ENCODE assay signal across 8 mouse cellular contexts in the genomic region with DNA sequence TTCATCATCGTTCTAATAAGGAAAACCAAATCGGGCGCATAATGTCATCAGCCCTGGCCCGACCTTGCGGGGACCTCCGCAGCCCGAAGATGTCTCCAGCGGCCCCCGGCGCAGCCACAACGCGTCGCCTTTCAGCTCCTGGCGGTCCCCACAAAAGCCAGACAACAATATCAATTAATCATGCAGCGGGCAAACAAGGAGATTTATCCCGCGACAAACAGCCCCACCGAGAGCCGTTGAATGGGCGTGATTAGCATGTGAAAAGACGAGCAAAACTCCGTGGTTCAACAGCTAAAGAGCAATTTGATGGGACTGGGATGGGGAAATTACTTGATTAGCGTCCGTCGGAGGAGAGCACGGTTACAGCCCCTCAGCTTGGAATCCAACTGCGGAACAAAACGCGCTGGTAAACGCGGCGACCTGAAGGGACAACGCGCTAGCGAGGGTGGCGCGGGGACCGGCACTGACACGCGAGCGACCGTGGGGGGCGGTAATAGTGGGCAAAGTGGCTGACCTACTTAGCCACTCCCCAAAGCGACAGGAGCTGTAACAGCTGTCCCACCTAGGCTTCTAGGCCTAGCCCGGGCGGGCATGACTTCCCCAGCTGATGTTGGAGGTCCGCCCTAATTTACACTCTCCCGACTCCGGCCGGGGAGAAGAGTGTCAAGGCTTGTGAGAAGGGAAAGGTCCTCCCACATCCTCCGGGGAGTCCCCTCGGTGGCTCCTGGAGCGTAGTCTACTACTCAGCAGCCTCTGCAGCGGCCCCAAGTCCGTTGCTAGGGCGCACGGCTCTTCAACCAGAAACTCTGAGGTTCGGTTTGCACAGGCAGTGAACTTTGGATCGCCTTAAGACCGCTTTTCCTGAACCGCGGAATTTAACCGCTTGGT. TPM values are rescaled to one million over a fixed set of nuclear protein-coding genes. Genes with fewer than 3 reads are reported as not detected.
DNase-seq lines count a peak whose midpoint lies in the region; ATAC-seq lines count a peak whose summit lies in the region.

No protein-coding gene starts in this region.

- WGBS in heart, embryonic 15.5 days = under 1% methylated on average over 63 of the region's 63 CpGs
- under 1% methylated on average over 63 of the region's 63 CpGs for WGBS in kidney, embryonic 16.5 days
- WGBS in midbrain, embryonic 12.5 days = under 1% methylated on average over 63 of the region's 63 CpGs

- intact Hi-C loops in left cerebral cortex, postnatal 14 days (cut with DNase I) = loop anchor here (5.0 to 10.0 kb wide), 6 partner anchors 112 to 1203 kb away; partner anchors contain the start of genes Nkx2-4 and Pax1

- DNase-seq in layer of hippocampus, postnatal 10 days (ENCODE audit: low spot score in 2 of 2) = peak; percentile 41 to 58
- DNase-seq in layer of hippocampus, adult 8-10 months (ENCODE audit: low spot score in 2 of 2) = no peak
- no peak for DNase-seq in frontal cortex, adult 2 months (ENCODE audit: extremely low spot score in 1 of 2, low spot score in 1 of 2)
- DNase-seq in left cerebral cortex, postnatal 14 days (ENCODE audit: low spot score in 2 of 2) = no peak

- peak; percentile 50; the same call in 1 of the 2 replicates for ATAC-seq in heart, embryonic 15.5 days (replicated peaks; ENCODE audit: insufficient number of reproducible peaks, insufficient read depth, low FRiP score, low read depth)
- peak; percentile 64 for ATAC-seq in kidney, embryonic 16.5 days (ENCODE audit: low FRiP score, low TSS enrichment)
- peak; percentile 81 for ATAC-seq in midbrain, embryonic 12.5 days (ENCODE audit: low FRiP score, low read depth)

- no peak overlapping the region for H3K9ac ChIP-seq in heart, embryonic 15.5 days
- no peak overlapping the region for H3K9ac ChIP-seq in kidney, embryonic 16.5 days (replicated peaks; ENCODE audit: low read length)
- H3K9ac ChIP-seq in midbrain, embryonic 12.5 days (replicated peaks) = peak overlapping the region; percentile 43; the same call in 1 of the 2 replicates

- H3K4me1 ChIP-seq in brown adipose tissue, adult 24 weeks (ENCODE audit: control insufficient read depth, insufficient read depth, insufficient read length, low read length) = peaks cover 4% of the 10 kb centered on the region
- H3K4me1 ChIP-seq in heart, embryonic 15.5 days (replicated peaks) = peaks cover 27% of the 10 kb centered on the region
- peaks cover 11% of the 10 kb centered on the region for H3K4me1 ChIP-seq in kidney, embryonic 16.5 days (ENCODE audit: insufficient read depth, low read length)
- H3K4me1 ChIP-seq in midbrain, embryonic 12.5 days = peaks cover 57% of the 10 kb centered on the region

- H3K27ac ChIP-seq in brown adipose tissue, adult 24 weeks (replicated peaks; ENCODE audit: low read depth, low read length) = no peak overlapping the region
- H3K27ac ChIP-seq in heart, embryonic 15.5 days = no peak overlapping the region
- H3K27ac ChIP-seq in kidney, embryonic 16.5 days (ENCODE audit: low read length) = no peak overlapping the region
- peak overlapping the region; percentile 88 for H3K27ac ChIP-seq in midbrain, embryonic 12.5 days (replicated peaks)

- peaks cover 96% of the 10 kb centered on the region for H3K27me3 ChIP-seq in heart, embryonic 15.5 days
- H3K27me3 ChIP-seq in kidney, embryonic 16.5 days (ENCODE audit: insufficient read depth, low read length) = peaks cover 90% of the 10 kb centered on the region
- H3K27me3 ChIP-seq in midbrain, embryonic 12.5 days = peaks cover 83% of the 10 kb centered on the region

- H3K36me3 ChIP-seq in heart, embryonic 15.5 days = no peaks in the 10 kb centered on the region
- H3K36me3 ChIP-seq in kidney, embryonic 16.5 days (ENCODE audit: insufficient read depth, low read length) = no peaks in the 10 kb centered on the region
- no peaks in the 10 kb centered on the region for H3K36me3 ChIP-seq in midbrain, embryonic 12.5 days

- H3K4me3 ChIP-seq in brown adipose tissue, adult 24 weeks (ENCODE audit: insufficient read depth, low read depth, low read length) = peak overlapping the region; percentile 35; the same call in 1 of the 2 replicates
- peak overlapping the region; percentile 33 for H3K4me3 ChIP-seq in heart, embryonic 15.5 days
- peak overlapping the region; percentile 32 for H3K4me3 ChIP-seq in kidney, embryonic 16.5 days (ENCODE audit: low read length)
- peak overlapping the region; percentile 33 for H3K4me3 ChIP-seq in midbrain, embryonic 12.5 days

- H3K9me3 ChIP-seq in heart, embryonic 15.5 days (replicated peaks) = no peaks in the 10 kb centered on the region
- no peaks in the 10 kb centered on the region for H3K9me3 ChIP-seq in kidney, embryonic 16.5 days (ENCODE audit: low read length)
- H3K9me3 ChIP-seq in midbrain, embryonic 12.5 days = no peaks in the 10 kb centered on the region

- H3K4me2 ChIP-seq in heart, embryonic 15.5 days = peak overlapping the region; percentile 56
- H3K4me2 ChIP-seq in kidney, embryonic 16.5 days (replicated peaks; ENCODE audit: low read depth, low read length) = peak overlapping the region; percentile 46
- peak overlapping the region; percentile 50 for H3K4me2 ChIP-seq in midbrain, embryonic 12.5 days (replicated peaks)

RNA-seq across cellular contexts. Expression of gene Kiz, which starts 21.1 kb away (rescaled TPM):
- total RNA-seq in layer of hippocampus, postnatal 10 days (2021) = 10 to 100 TPM; 15.5 to 16.0 TPM
- 10 to 100 TPM; 20.9 to 27.1 (median 24.5) TPM for total RNA-seq in layer of hippocampus, adult 8-10 months (2022)
- polyA plus RNA-seq in brown adipose tissue, adult 24 weeks (2012; ENCODE audit: insufficient read depth, insufficient read length, missing spikeins) = 33.6 and 48.2 TPM in 2 replicates
- polyA plus RNA-seq in heart, embryonic 15.5 days (2015; fragmentation: Nextera tagmentation; extraction: Ambion mirVana) = 27.9 and 30.2 TPM in 2 replicates
- 34.3 and 37.1 TPM in 2 replicates for polyA plus RNA-seq in kidney, embryonic 16.5 days (2015; fragmentation: Nextera tagmentation; extraction: Ambion mirVana)
- polyA plus RNA-seq in midbrain, embryonic 12.5 days (2016; fragmentation: Nextera tagmentation; extraction: Ambion mirVana) = 33.3 and 39.7 TPM in 2 replicates
- polyA plus RNA-seq in frontal cortex, adult 2 months (2012; rRNA removed) = 15.6 and 19.7 TPM in 2 replicates
- total RNA-seq in left cerebral cortex, postnatal 14 days (2021) = 10 to 100 TPM; 11.2 to 11.5 TPM

Comparison
In these comparisons a context has a peak if more than half of its experiments do, and no peak if none do; other contexts are left out.
1. DNase-seq: peak in layer of hippocampus, postnatal 10 days (2 of 2); none in layer of hippocampus, adult 8-10 months (0 of 2), frontal cortex, adult 2 months (0 of 2) and left cerebral cortex, postnatal 14 days (0 of 2).
2. Peak in every context shown above with its lines, with median percentiles within 50 percentile points of each other: H3K4me3 ChIP-seq, ATAC-seq and H3K4me2 ChIP-seq.